Mouse (Mus musculus): ENCODE data around the gene Flna.

DNA sequence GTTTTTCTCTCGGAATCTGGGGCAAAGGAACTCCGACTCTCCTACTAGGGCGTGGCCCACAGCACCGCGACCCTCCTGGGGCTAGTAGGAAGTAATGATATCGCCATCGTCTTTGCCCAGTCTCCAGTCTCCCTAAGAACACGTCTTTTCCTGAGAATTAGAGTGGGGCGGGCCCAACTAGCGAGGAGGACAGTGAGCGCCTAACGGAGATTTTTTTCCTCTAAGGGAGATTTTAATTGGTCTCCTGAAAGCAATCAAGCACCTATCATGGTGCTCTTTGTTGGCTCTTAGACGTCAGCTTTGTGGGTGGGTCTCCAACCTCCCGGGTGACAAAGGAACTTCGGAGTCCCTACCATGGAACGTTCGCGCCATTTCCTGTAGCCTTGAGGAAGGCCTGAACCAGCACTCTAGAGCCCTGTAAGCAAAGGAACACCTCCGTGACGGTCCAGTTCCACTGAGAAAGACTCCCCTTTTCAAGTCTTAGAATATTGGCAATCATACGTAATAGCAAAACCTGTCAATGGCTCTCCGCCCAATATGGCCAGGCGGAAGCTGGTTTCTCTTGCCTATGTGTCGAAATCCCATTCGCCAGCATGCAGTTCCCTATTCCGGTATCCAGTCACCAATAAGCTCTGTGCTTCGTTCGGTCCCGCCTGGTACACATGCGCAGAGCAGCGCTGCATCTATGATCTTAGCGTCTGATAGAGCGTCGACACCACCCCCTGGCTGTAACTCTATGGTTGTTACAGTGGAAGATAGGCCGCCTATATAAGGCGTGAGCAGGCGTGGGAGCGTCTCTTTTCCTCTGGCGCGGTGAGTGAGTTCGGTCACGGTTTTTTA, 20.7 kb upstream of the Flna start, which contains the start of gene Rpl10:
- peak; percentile 68 for TF ChIP-seq CTCF (IDR thresholded peaks at IDR 0.05)
- TF ChIP-seq EP300 (IDR thresholded peaks at IDR 0.05) = peak; percentile 79
